Mouse (Mus musculus) C2C12 (cell line): Measurements from ENCODE around the gene Camkmt.

Experiments
- CTCF ChIP-seq: IDR thresholded peaks from one replicate; pipeline ENCODE4 v1.5.1; 2011; ENCODE audit not compliant: control insufficient read depth, insufficient read depth, insufficient read length
- MAX ChIP-seq: IDR thresholded peaks from one replicate; pipeline ENCODE4 v1.6.1; 2011; ENCODE audit warnings: mild to moderate bottlenecking, control low read depth
- MYOG ChIP-seq: IDR thresholded peaks from one replicate; pipeline ENCODE4 v1.6.1; 2011; ENCODE audit not compliant: control insufficient read depth, insufficient read length; ENCODE audit errors: extremely low read depth
- USF1 ChIP-seq: IDR thresholded peaks from one replicate; pipeline ENCODE4 v1.6.1; 2011; ENCODE audit warnings: low read depth, mild to moderate bottlenecking, control low read depth, moderate library complexity

- TF ChIP-seq CTCF: no peak
- TF ChIP-seq USF1: no peak
- TF ChIP-seq MYOG: no peak
- TF ChIP-seq MAX: no peak
Measured at GRCm38 (mm10) chr17:85473881-85474280, 383.5 kb downstream of the Camkmt start.
